Mouse (Mus musculus) macrophage (primary cell): Measurements from ENCODE around the gene Cenpj. TPM values are rescaled to one million over a fixed set of nuclear protein-coding genes. Genes with fewer than 3 reads are reported as not detected.

Experiments used
- H3K27ac ChIP-seq: fragments of 350-480 bp; formaldehyde crosslinking; 2 replicates; pipeline ENCODE4 v1.9.0; 2021
- H3K36me3 ChIP-seq: fragments of 350-480 bp; formaldehyde crosslinking; 2 replicates; pipeline ENCODE4 v1.9.0; 2021; ENCODE audit errors: inconsistent target
- H3K4me3 ChIP-seq: fragments of 350-480 bp; formaldehyde crosslinking; 2 replicates; pipeline ENCODE4 v1.9.0; 2021; ENCODE audit errors: inconsistent target
- H3K79me2 ChIP-seq: fragments of 350-480 bp; formaldehyde crosslinking; 2 replicates; pipeline ENCODE4 v1.9.0; 2021; ENCODE audit errors: inconsistent target
- WGBS: methylation state at CpG from one replicate; pipeline ENCODE4 v1.1.7; 2026; ENCODE audit warnings: inconsistent platforms; ENCODE audit not compliant: missing documents; 5-methylcytosine and 5-hydroxymethylcytosine counted together
- polyA plus RNA-seq: library from polyadenylated mRNA; stranded (reverse); fragments of 250-400 nt; gene quantifications from 3 replicates; pipeline ENCODE4 v1.2.4, GENCODE M21; 2018; ENCODE audit warnings: inconsistent platforms
- total RNA-seq, 78 experiments: library from RNA; depleted of rRNA; stranded (reverse); fragments of 250-400 nt; gene quantifications; 1 replicate in 9 of 78; 2 replicates in 24 of 78; 3 replicates in 43 of 78; 4 replicates in 2 of 78; pipeline ENCODE4 v1.2.4; 2018; ENCODE audit warnings: inconsistent platforms in 56 of 78

Gene Cenpj
- 10 to 100 TPM in 25 of 26 experiments, 1 to 10 TPM in 1; 8.8 to 74.0 (median 40.5) TPM for total RNA-seq (2018; cell fraction: chromatin; rRNA removed)
- total RNA-seq (2018; cell fraction: cytosol; rRNA removed): 10 to 100 TPM in 16 of 26 experiments, 1 to 10 TPM in 10; 3.7 to 20.8 (median 10.5) TPM
- 10 to 100 TPM in 24 of 26 experiments, 1 to 10 TPM in 2; 4.2 to 49.6 (median 29.9) TPM for total RNA-seq (2018; cell fraction: nucleus; rRNA removed)
- 6.9 to 15.4 TPM (median 9.3 TPM) in 3 replicates for polyA plus RNA-seq

GRCm38 (mm10) chr14:56575416-56575815, at the start of gene Cenpj, which contains the start of gene Parp4:
Gene Cenpj (minus strand): TSS chr14:56575425.
Gene Parp4 (plus strand): TSS chr14:56575619.
- Histone ChIP-seq H3K36me3 (no peaks in the 10 kb centered on the region; the same call in 1 of the 2 replicates), H3K79me2 (peaks cover 72% of the 10 kb centered on the region), H3K27ac (peak within 1 kb of the TSS; percentile 47), H3K4me3 (peak within 1 kb of the TSS; percentile 83)
- under 1% methylated on average over 22 of the region's 24 CpGs for WGBS

- Histone ChIP-seq H3K36me3 (peaks cover 85% of the 10 kb centered on the region), H3K4me3 (no peak overlapping the region), H3K79me2 (no peaks in the 10 kb centered on the region), H3K27ac (no peak overlapping the region)
- WGBS: 98% methylated on average over 8 of the region's 8 CpGs
Measured at GRCm38 (mm10) chr14:56620425-56620824, 45.2 kb upstream of the Cenpj start.

DNA sequence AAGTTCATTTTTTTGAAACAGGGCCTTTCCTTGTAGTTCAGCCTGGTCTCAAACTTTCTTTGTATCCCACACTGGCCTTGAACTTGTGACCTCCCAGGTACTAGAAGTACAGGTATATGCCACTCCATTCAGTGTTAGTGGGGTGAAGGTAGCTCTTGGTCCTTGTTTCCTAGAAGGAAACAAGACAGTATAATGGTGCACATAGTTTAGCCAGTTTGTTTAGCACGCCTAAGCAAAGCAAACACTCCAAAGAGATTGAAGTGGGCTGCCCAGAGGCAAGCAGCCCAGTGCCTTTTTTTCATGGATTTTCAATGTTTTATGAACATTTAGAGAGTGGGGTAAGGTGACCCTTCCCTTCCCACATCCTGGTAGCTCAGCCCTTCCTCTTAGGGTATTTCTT, 42.2 kb upstream of the Cenpj start:
- H3K79me2 ChIP-seq: no peaks in the 10 kb centered on the region
- no peak overlapping the region for H3K4me3 ChIP-seq
- WGBS: 100% methylated on average over 1 of the region's 1 CpGs
- H3K27ac ChIP-seq: no peak overlapping the region
- peaks cover 86% of the 10 kb centered on the region for H3K36me3 ChIP-seq

DNA sequence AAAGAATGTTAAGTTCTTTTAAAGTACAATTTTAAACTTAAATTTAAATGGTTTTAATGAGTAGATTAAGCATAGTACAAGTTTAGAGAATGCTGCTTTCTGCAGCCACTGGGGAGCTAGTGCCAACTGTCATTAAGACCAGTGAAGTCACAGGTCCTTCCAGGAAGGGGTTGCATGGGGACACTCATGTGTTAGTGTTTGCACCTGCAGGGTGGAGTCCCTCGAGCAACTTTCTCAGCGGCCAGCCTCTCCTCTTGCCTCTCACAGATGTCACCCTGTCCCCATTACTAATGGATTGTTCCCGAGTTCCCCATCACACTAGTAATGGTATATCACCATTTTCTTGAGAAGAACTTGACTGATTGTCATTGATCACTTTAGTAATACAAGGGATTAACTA, 38.0 kb upstream of the Cenpj start:
- H3K36me3 ChIP-seq: peaks cover 97% of the 10 kb centered on the region
- H3K27ac ChIP-seq: no peak overlapping the region
- WGBS: 100% methylated on average over 3 of the region's 3 CpGs
- no peak overlapping the region for H3K4me3 ChIP-seq
- H3K79me2 ChIP-seq: no peaks in the 10 kb centered on the region

DNA sequence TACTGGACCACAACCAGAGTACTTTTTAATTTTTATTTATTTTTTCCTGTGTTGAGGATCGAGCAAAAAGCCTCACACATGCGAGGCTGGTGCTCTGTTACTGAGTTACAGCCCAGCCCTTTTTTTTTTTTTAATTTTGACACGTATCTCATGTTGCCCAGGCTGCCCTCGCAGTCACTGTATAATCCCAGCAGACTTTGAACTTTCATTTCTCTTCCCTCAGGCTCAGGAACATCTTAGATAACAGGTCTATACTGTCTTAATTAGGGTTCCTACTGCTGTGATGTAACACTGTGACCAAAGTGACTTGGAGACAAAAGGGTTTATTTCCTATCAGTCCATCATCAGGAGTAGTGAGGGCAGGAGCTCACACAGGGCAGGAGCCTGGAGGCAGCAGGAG, 29.9 kb upstream of the Cenpj start:
- Histone ChIP-seq H3K36me3 (peaks cover 75% of the 10 kb centered on the region), H3K27ac (no peak overlapping the region), H3K4me3 (no peak overlapping the region), H3K79me2 (no peaks in the 10 kb centered on the region)
- 96% methylated on average over 4 of the region's 4 CpGs for WGBS

DNA sequence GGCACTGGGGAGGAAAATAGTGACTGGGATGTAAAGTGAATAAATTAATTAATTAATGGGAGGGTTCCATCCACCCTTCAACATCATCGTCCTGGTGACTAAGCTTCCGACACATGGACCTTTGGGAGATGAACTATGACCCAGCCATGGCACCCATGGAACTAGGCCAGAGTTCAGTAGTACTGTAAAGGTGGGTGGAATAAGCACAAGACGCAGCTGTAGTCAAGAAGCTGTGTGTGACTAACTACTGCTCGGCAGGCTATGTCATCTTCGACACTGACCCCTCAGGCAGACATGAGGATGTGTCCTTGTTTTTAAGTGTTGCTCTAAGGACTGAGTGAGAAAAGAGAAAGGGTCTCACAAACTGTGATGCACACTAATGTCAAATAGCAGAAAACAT, 29.2 kb upstream of the Cenpj start:
- 93% methylated on average over 5 of the region's 5 CpGs for WGBS
- no peaks in the 10 kb centered on the region for H3K79me2 ChIP-seq
- peaks cover 72% of the 10 kb centered on the region for H3K36me3 ChIP-seq
- no peak overlapping the region for H3K27ac ChIP-seq
- no peak overlapping the region for H3K4me3 ChIP-seq

DNA sequence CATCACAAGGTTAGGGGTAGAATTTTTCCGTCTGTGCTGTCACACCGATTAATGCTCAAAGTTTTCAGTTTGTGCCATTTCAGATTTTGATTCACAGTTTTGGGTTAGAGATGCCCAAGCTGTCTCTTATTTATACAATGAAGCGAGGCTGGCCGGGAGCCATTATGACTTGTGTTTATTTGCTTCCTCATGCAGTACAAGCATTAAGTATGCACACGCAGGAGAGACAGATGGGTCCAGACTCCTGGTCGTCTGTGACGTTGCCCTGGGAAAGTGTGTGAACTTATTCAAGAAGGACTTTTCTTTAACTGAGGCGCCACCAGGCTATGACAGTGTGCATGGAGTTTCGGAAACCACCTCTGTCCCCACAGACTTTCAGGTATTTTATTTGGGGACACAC, 26.8 kb upstream of the Cenpj start:
- Histone ChIP-seq H3K36me3 (peaks cover 74% of the 10 kb centered on the region), H3K27ac (no peak overlapping the region), H3K79me2 (no peaks in the 10 kb centered on the region), H3K4me3 (no peak overlapping the region)
- WGBS: 97% methylated on average over 9 of the region's 9 CpGs

- WGBS: 63% methylated on average over 6 of the region's 6 CpGs
- H3K4me3 ChIP-seq: no peak overlapping the region
- peaks cover 85% of the 10 kb centered on the region for H3K36me3 ChIP-seq
- H3K79me2 ChIP-seq: no peaks in the 10 kb centered on the region
- no peak overlapping the region for H3K27ac ChIP-seq
Measured at GRCm38 (mm10) chr14:56598759-56599158, 23.5 kb upstream of the Cenpj start.

GRCm38 (mm10) chr14:56594811-56595210, 19.6 kb upstream of the Cenpj start:
- peaks cover 97% of the 10 kb centered on the region for H3K36me3 ChIP-seq

GRCm38 (mm10) chr14:56592191-56592590, 17.0 kb upstream of the Cenpj start:
- WGBS: 94% methylated on average over 9 of the region's 9 CpGs
- Histone ChIP-seq H3K4me3 (no peak overlapping the region), H3K27ac (no peak overlapping the region), H3K36me3 (peaks cover 95% of the 10 kb centered on the region), H3K79me2 (no peaks in the 10 kb centered on the region)

More at GRCm38 (mm10) chr14:56594811-56595210, 19.6 kb upstream of the Cenpj start:
- no peaks in the 10 kb centered on the region for H3K79me2 ChIP-seq
- H3K27ac ChIP-seq: no peak overlapping the region
- H3K4me3 ChIP-seq: no peak overlapping the region
- 100% methylated on average over 1 of the region's 1 CpGs for WGBS

- H3K79me2 ChIP-seq: peaks cover 47% of the 10 kb centered on the region
- H3K4me3 ChIP-seq: no peak overlapping the region
- H3K36me3 ChIP-seq: peaks cover 51% of the 10 kb centered on the region
- H3K27ac ChIP-seq: no peak overlapping the region
- 97% methylated on average over 6 of the region's 6 CpGs for WGBS
Measured at GRCm38 (mm10) chr14:56582294-56582693, 7.1 kb upstream of the Cenpj start.

DNA sequence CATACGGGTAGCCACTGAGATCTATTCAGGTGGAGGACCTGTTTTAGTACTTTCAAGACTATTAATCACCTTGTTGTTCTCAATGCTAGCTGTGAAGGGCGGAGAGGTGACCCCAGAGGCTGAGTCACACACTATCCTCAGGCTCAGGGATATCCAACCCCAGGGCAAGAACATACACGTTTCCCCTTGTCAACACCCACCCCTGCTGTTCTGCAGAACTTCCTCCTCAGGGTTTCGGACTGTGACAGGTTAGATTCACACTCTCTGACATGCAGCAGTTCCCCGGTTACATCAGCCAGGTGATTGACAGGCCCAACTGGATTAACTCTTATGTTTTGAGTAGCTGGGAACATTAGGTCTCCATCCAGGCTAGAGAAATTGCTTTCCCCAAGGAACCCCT, 5.9 kb upstream of the Cenpj start:
- Histone ChIP-seq H3K4me3 (no peak overlapping the region), H3K27ac (no peak overlapping the region), H3K36me3 (peaks cover 40% of the 10 kb centered on the region), H3K79me2 (peaks cover 58% of the 10 kb centered on the region)
- 38% methylated on average over 5 of the region's 5 CpGs for WGBS

DNA sequence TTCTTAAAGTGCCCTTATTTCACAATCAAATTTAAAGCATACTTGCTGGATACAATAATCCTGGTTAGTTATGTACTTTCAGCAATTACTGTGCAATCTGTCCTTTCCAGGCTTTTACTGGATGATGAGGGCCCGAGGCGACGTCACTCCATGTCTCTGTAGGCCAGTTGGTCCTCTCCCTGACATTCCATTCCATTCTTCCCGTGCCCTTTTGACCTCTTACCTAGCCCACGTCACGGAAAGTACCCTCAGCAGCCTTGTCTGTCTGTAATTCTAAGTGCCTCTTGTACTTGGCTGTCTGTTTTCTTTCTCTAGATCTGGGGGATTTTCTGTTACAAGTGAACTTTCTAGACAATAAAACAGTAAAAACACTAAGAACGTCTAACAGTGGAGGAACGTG, 3.8 kb upstream of the Cenpj start:
- Histone ChIP-seq H3K36me3 (peaks cover 19% of the 10 kb centered on the region), H3K79me2 (peaks cover 76% of the 10 kb centered on the region), H3K4me3 (no peak overlapping the region), H3K27ac (no peak overlapping the region)
- WGBS: 99% methylated on average over 8 of the region's 8 CpGs

DNA sequence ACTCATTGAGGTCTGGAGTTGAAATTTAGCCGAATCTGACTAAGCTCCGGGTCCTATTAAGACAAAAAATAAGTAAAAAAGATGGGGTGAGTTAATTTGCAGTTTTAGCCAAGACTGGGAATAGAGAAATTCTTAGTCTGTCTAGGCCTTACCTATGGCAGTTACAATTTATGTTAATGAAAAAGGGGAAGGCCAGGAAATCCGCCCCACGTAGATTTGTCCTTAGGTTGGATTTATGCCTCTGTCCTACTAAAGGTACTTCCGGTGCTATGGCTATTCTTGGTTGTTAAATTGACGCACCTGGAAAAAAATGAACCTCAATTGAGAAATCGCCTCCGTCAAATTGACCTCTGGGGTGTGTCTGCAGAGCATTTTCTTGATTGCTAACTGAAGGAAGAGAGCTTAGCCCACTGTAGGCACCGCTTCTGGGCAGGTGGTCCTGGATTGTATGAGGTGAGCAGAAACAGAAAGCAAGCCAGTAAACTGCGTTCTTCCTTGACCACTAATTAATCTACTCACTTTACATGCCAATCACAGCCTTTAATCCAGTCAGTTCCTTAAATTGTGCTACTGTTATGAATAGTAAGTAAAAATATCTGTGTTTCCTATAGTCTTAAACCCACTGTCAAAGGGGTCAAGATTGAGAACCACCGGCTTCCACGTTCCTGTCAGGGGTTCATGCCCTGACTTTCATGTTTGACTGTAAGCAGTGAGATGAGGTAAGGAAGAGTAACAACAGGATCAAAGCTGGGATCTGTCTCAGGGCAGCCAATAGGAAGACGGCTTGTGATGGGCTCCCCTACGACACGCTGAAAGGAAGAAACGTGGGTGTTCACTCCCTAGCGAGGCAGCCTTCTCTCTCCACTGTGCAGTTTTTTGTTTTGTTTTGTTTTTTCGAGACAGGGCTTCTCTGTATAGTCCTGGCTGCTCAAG, 1.0 kb upstream of the Cenpj start:
- no peaks in the 10 kb centered on the region; the same call in 1 of the 2 replicates for H3K36me3 ChIP-seq
- WGBS: 33% methylated on average over 18 of the region's 18 CpGs
- H3K79me2 ChIP-seq: peaks cover 73% of the 10 kb centered on the region
- peak overlapping the region; percentile 47 for H3K27ac ChIP-seq
- peak overlapping the region; percentile 83 for H3K4me3 ChIP-seq

GRCm38 (mm10) chr14:56572546-56572945, 2.7 kb downstream of the Cenpj start:
- H3K4me3 ChIP-seq: no peak overlapping the region
- H3K27ac ChIP-seq: no peak overlapping the region
- peaks cover 69% of the 10 kb centered on the region for H3K79me2 ChIP-seq
- H3K36me3 ChIP-seq: no peaks in the 10 kb centered on the region
- WGBS: 83% methylated on average over 2 of the region's 2 CpGs
